Mouse (Mus musculus) kidney, postnatal 4 days (tissue): ENCODE measurements around the gene Gtf2h2.
"Not testable (repeated sequence)": the region's sequence is repeated elsewhere in the genome, so short reads cannot be mapped to it uniquely, and the experiment has no call there.

Experiments used
- DNase-seq, 2 experiments: peaks; one replicate each; pipeline ENCODE4 v3.0.0; 2021; ENCODE audit warnings: mixed read lengths in 2 of 2

Gtf2h2 gene

GRCm38 (mm10) chr13:100483610-100484009, 8.8 kb downstream of the Gtf2h2 start:
- no peak for DNase-seq

DNA sequence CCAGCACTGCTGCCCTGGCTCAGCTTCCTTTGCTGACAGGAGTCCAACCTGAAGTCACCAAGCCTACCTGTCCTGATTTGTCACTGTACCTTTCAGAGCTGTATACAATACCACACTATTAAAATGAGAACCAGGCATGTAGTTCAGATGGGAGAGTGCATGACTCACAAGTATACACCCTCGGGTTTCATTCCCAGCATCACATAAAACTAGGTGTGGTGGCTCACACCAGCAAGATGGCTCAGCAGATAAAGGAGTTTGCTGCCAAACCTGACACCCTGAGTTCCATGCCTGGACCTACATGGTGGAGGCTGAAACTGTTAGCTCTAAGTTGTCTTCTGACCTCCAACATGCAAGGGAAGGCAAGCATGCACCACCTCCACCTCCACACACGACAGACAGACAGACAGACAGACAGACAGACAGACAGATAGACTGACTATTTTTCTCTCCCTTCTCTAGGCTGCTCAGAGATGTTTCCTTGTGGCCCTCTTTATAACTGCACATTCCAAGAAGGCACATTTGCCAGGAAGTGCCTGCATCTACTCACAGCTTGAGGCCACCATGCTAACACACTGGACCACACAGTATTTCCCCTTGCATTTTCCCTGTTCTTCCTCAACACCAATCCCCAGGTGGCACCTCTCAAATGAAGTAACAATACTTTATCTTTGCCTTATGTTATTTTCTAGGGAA, 28.7 kb downstream of the Gtf2h2 start:
- DNase-seq, result no peak

- no peak for DNase-seq
Observed at GRCm38 (mm10) chr13:100461336-100461735, 31.0 kb downstream of the Gtf2h2 start.

DNA sequence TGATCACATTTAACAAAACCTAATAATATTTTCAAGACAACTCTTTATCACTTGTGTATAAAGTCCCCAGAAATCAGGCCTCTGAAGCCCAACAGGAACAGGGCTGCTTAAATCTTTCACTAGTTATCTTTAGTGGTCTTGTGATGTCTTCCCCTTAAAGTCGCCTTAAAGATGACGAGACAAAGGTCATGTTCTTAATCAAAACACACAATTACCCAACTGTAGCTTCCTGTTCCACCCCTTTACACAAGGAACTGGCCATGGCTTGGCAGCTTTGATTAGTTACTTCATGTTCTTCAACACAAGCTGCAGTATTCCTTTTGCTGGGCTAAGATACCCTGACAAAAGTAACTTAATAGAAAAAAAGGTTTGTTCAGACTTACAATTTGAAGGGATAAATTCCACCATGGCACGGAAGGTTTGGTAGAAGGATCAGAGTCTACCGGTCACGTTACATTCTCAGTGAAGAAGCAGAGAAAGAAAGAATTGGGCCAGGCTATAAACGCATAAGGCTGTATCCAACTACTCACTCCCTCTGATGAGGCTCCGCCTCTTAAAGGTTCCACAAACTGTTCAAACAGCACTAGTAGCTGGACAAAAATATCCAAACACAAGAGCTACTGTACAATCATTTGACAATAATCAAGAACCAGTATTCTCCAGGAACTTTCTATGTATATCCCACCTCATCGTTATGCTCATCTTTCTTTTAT, 39.8 kb downstream of the Gtf2h2 start, which contains the start of gene Naip1:
TSS of gene Naip1 (minus strand) at position 455 of the 713 bp plus-strand sequence.
- not testable (repeated sequence) for DNase-seq

DNA sequence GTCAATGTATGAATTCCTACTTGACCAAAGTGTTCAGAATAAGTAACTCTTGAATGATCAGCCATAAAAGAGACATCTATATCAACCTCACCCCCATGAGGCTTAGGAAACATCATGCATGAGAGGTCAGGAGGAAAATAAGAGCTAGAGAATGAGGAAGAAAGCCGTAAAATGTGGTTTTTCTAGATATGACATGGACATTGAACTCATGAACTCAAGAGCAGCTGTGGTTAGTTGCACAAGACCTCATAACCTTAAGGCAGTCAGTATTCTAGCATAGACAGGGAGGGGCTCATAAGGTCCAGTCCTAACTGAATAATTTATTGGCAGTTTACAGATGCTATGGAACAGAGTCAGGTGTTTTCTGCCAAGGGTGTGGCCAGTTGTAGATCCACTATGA, 42.9 kb downstream of the Gtf2h2 start:
- no peak for DNase-seq

DNA sequence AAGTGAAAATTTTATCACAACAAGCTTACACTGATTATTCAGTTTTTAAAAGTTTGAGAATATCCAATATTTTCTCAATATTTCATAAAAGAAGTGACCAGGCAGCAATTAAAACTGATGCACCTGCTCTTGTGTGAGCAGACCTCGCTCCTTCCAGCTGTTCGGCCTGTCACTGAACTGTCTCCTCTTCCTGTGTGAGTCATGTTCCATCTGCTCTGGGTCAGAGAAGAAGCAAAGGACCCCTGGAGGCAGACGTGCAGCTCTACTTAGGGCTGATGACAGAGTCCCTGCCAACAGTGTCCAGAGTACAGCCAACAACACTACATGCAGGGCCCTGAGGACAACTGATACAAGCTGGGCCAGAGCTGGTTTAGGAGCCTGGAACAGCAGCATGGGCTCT, 52.3 kb downstream of the Gtf2h2 start:
- DNase-seq, result no peak

- no peak for DNase-seq
Observed at GRCm38 (mm10) chr13:100438701-100439100, 53.7 kb downstream of the Gtf2h2 start.

GRCm38 (mm10) chr13:100437322-100437825, 55.0 kb downstream of the Gtf2h2 start:
- DNase-seq, result no peak

- not testable (repeated sequence) for DNase-seq
Observed at GRCm38 (mm10) chr13:100436556-100437163, 55.7 kb downstream of the Gtf2h2 start.

DNA sequence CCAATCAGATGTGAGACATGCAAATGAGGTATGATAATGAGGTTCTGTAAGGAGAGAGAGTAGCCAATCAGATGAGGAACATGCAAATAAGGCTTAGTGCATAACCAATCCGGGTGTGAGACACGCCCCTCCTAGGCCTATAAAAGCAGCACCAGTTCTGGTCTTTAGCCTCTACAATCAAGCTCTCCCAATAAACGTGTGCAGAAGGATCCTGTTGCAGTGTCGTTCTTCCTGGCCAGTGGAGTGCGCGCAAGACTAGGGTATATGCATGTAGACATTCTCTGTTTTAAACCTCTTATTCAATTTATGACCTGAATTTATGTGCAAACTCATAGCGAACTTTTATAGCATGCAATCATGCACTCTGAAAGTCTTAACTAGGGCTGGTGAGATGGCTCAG, 72.4 kb downstream of the Gtf2h2 start:
- DNase-seq, result not testable (repeated sequence)

- no peak for DNase-seq
Observed at GRCm38 (mm10) chr13:100414428-100414827, 78.0 kb downstream of the Gtf2h2 start.
